Mouse (Mus musculus) bone marrow, adult 2 months (tissue): ENCODE data around the gene Spred2. TPM values are rescaled to one million over a fixed set of nuclear protein-coding genes. Genes with fewer than 3 reads are reported as not detected.

ENCODE experiments used
- H3K27ac ChIP-seq: fragments of 200-500 bp; 2 replicates; pipeline ENCODE4 v1.5.1; 2012; ENCODE audit warnings: low read depth, mild to moderate bottlenecking, control low read depth, inconsistent platforms, low read length; ENCODE audit not compliant: control insufficient read depth, poor library complexity, insufficient read depth
- H3K4me1 ChIP-seq: fragments of 200-500 bp; 2 replicates; pipeline ENCODE4 v1.6.1; 2011; ENCODE audit warnings: low read length; ENCODE audit not compliant: control insufficient read depth, insufficient read depth
- H3K4me3 ChIP-seq: fragments of 200-500 bp; replicated peaks from 2 replicates; pipeline ENCODE3; 2011; ENCODE audit warnings: mild to moderate bottlenecking, low read depth, low read length, control low read depth; ENCODE audit not compliant: control insufficient read depth
- CTCF ChIP-seq: fragments of 200-500 bp; IDR thresholded peaks from 2 replicates; pipeline ENCODE4 v1.5.1; 2011; ENCODE audit warnings: low read length, control low read depth; ENCODE audit not compliant: control insufficient read depth, insufficient read depth
- POLR2A ChIP-seq: fragments of 200-500 bp; IDR thresholded peaks from 2 replicates; pipeline ENCODE4 v1.6.1; 2011; ENCODE audit warnings: low read depth, mild to moderate bottlenecking, control low read depth, low read length, borderline replicate concordance; ENCODE audit not compliant: control insufficient read depth
- WGBS: fragments of 180-500 bp; shearing (Covaris S2); methylation state at CpG from one replicate; pipeline ENCODE4 v1.1.7; 2018; 5-methylcytosine and 5-hydroxymethylcytosine counted together
- polyA plus RNA-seq: library from polyadenylated mRNA; stranded (reverse); fragments of >200 nt; gene quantifications from 2 replicates; pipeline ENCODE4 v1.2.4, GENCODE M21; 2011; ENCODE audit warnings: low replicate concordance; ENCODE audit not compliant: missing spikeins, insufficient read depth, insufficient read length

Spred2 gene
- polyA plus RNA-seq, 1 experiment: 7.1 TPM

GRCm38 (mm10) chr11:20064926-20065325 lies 140.8 kb downstream of the Spred2 start:
- no peak overlapping the region for H3K27ac ChIP-seq
- WGBS: 90% methylated on average over 2 of the region's 2 CpGs
- no peak overlapping the region for H3K4me3 ChIP-seq
- TF ChIP-seq POLR2A: no peak
- TF ChIP-seq CTCF: no peak
- H3K4me1 ChIP-seq: no peaks in the 10 kb centered on the region

GRCm38 (mm10) chr11:20066106-20066505 lies 141.9 kb downstream of the Spred2 start:
- Histone ChIP-seq H3K4me1 (no peaks in the 10 kb centered on the region), H3K4me3 (no peak overlapping the region), H3K27ac (no peak overlapping the region)
- WGBS: 97% methylated on average over 1 of the region's 1 CpGs
- TF ChIP-seq POLR2A: no peak
- no peak for TF ChIP-seq CTCF

- WGBS: 66% methylated on average over 1 of the region's 1 CpGs
Measured at GRCm38 (mm10) chr11:20067521-20067920, 143.3 kb downstream of the Spred2 start.

GRCm38 (mm10) chr11:20068346-20069004 lies 144.3 kb downstream of the Spred2 start:
- TF ChIP-seq POLR2A: no peak
- no peak for TF ChIP-seq CTCF
- H3K4me3 ChIP-seq: no peak overlapping the region
- no peaks in the 10 kb centered on the region; the same call in 1 of the 2 replicates for H3K4me1 ChIP-seq
- WGBS: 95% methylated on average over 6 of the region's 6 CpGs
- H3K27ac ChIP-seq: no peak overlapping the region

More at GRCm38 (mm10) chr11:20067521-20067920, 143.3 kb downstream of the Spred2 start:
- H3K27ac ChIP-seq: no peak overlapping the region
- TF ChIP-seq POLR2A (no peak), CTCF (no peak)
- H3K4me3 ChIP-seq: no peak overlapping the region
- H3K4me1 ChIP-seq: no peaks in the 10 kb centered on the region

- WGBS: 71% methylated on average over 3 of the region's 3 CpGs
- Histone ChIP-seq H3K27ac (no peak overlapping the region), H3K4me3 (no peak overlapping the region), H3K4me1 (no peaks in the 10 kb centered on the region; the same call in 1 of the 2 replicates)
- TF ChIP-seq CTCF: no peak
- TF ChIP-seq POLR2A: no peak
Measured at GRCm38 (mm10) chr11:20072174-20072573, 148.0 kb downstream of the Spred2 start.

GRCm38 (mm10) chr11:20072826-20073225 lies 148.7 kb downstream of the Spred2 start:
- TF ChIP-seq POLR2A (no peak), CTCF (no peak)
- H3K4me1 ChIP-seq: no peaks in the 10 kb centered on the region; the same call in 1 of the 2 replicates
- no peak overlapping the region for H3K27ac ChIP-seq
- 94% methylated on average over 5 of the region's 5 CpGs for WGBS
- no peak overlapping the region for H3K4me3 ChIP-seq

Other genes starting within 250 kb of the Spred2 start
- gene Actr2, start 188.5 kb downstream of the Spred2 start, polyA plus RNA-seq: 59.1 and 89.6 TPM in 2 replicates